Mouse (Mus musculus) testis, postnatal 10 days (tissue): ENCODE results near the gene Zic1.

Experiments used
- DNase-seq: peaks from one replicate; pipeline ENCODE4 v3.0.0; 2021; ENCODE audit warnings: low spot score

The Zic1 gene

DNA sequence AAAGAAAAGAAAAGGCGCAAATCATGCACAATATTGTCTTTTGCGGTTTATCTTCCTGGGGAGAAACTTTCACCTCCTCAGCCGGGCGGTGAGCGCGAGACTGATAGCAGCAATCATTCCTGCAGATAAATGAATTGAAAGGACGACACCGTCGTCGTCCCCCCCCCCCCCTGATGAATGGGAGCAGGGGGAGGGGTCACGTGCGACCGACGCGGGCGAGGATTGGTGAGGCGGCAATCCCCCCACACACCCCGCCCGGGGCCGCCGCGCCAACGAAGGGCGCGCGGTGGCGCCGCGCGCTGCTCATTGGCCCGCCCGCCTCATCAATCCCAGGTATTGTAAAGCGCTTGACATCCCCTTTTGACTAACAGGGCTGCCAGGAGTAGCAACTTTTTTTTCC, at the start of gene Zic1:
Gene Zic1, minus strand, starts transcription at position 147 of the 400 bp plus-strand sequence.
- no peak for DNase-seq

DNA sequence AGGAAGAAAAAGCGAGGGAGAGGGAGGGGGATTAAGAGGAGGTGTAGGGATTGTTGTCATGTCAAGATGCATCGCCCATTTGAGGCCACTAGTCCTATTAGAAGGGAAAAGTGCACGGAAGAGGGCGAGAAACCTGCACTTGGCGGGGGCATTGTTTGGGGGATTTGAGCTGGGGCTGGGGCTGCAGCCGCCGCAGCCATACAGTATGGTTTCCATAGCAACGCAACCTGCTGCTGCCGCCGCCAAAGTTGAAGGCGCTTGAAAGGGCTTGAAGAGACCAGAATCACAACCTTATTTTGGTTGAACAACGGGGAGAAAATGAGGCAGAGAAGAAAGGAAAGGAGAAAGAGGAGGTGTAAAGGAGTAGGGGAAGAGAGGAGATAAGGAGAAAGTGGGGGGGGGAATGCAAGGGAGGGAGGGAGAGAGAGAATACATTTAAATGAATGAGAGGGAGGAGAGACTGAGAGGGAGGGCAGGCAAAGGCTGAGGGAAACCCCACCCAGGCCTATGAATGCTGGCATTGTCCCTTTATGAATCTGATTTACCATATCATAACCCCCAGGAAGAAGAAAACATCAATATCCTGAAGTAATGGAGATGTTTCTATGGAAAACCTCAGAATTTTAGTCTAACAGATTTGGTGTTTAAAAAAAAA, 48.5 kb upstream of the Zic1 start:
- DNase-seq: no peak

DNA sequence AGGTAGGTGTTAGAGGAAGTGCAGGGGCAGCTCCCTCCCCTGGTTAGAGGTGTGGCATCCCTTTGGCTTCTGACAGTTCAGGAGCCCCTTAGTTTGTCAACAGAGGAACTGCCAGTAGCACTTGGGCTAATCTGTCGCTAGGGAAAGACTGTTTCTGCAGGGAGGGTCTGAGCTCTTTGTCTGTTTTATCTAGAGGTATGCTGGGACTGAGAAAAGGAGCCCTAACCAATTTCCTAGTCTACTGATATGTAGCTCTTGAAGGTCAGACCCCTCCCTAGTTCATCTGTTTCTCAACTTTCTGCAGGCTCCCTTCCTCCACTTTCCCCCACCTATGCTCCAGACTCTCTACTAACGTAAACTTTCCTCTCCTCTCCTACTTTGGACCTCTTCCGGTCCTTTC, 44.2 kb upstream of the Zic1 start:
- DNase-seq: no peak

DNA sequence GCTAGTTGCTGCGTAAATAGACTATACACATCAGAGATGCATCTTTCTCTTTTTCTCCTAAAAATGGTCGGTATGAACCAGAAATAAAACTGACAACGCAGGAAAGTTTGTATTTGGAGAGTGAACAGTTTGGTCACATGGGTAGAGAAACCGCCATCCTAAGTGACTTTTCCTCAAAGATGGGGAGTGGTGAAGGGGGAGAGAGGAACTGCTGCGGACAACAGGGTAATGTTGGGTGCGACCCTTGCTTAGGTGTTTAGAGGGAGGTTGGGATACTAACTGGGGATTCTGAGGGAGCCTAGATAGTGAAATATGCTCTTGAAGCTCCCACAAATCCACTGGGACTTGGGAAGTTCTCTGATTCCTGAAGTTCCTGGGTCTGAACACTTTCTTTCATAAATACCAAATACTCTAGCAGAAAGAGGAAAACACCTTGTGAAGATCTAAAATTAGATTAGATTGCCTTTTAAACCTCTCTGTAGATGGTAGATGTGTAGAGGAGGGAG, 40.7 kb upstream of the Zic1 start:
- DNase-seq: no peak

- DNase-seq: no peak
These were observed 40.2 kb upstream of the Zic1 start for GRCm38 (mm10) chr9:91405753-91406178.

- DNase-seq: no peak
These were observed 39.5 kb upstream of the Zic1 start for GRCm38 (mm10) chr9:91404905-91405752.

DNA sequence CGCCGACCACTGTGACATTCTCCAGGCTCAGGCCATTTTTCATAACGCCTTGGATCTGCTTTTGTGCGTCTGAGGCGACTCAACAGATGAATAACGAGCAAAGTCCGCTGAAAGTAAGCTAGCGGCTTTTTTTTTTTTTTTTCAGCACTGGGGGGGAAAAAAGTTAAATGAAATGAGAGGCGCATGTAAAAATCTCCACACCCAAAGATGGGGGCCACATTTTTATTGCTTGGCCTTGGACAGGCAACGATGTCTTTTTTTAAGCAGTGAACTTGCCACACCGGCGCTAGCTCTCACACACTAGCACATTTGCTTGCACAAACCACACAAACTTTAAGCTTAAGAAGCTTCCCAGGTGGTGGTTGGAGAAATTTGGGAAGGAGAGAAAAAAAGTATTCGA, 38.6 kb upstream of the Zic1 start:
- DNase-seq: no peak

- DNase-seq: no peak
These were observed 35.9 kb upstream of the Zic1 start for GRCm38 (mm10) chr9:91401471-91401870.

GRCm38 (mm10) chr9:91400482-91401093, 35.0 kb upstream of the Zic1 start:
- no peak for DNase-seq

DNA sequence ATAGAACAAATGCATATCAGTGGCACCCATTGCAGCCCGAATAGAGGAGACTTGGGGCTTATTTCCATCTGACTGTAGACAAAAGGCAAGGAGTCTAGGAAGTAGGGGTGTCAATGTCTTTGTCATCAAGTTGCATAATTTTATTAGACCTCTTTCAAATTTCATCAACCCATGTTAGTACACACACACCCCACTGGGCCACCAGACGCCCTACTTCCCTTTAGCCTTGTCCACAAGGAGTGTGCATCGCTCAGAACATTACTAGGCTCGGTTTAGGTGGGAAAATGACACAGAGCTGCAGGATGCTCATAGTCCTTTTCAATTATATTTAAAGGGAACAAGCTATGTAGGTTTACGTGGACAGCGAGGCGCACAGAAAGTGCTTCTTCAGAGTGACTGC, 34.4 kb upstream of the Zic1 start:
- DNase-seq: no peak

GRCm38 (mm10) chr9:91395066-91395772, 29.6 kb upstream of the Zic1 start:
- no peak for DNase-seq

DNA sequence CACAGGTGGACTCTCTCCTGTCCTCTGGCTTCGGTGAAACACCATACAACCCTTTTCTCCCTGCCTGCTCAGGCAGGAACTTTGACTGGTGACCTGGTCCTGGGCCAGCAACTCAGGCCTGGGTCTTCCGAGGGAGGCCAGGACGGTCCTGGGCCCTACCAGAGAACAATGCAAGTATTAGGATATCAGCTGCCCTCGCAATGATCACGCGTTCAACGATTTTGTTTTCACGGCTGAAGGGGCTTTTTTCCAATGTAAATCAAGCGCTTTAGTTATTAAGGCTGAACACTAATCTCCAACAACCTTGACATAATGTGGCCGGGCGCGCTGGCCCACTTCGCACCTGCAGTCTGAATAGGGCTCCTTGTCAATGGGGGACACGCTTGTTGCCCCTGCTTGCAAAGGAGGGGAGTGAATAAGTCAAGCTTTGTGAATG, 28.6 kb upstream of the Zic1 start:
- no peak for DNase-seq

DNA sequence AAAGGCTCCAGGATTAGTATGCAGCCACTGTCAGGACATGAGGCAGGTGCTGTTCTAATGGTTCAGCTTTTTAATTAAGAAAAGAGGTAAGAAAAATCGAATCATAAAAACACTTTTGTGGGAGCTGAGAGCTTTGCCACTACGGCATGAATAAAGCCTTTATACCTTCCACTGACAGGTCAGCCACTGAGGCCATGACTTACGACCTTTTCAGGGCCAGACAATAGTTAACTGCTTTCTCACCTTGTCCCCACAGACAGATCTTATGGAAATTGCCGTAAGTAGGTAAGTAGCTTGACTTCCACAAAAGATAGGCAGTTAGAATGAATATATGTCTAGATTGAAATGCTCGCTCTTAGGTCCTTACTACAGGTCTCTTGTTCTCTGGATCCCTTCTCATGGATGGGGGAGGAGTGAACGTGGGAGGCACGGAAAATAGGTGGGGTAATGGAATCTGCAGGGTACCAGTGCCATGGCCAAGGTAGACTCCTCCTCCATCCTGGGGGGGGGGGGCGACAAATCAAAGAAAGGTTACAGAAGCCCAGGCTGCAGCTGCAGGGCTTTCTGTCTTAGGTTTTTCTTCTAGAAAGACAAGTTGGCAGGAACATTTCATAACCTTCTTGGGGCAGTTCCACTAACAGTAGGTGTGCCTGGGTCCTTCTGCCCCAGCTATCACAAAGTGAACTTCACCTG, 27.9 kb upstream of the Zic1 start:
- no peak for DNase-seq

DNA sequence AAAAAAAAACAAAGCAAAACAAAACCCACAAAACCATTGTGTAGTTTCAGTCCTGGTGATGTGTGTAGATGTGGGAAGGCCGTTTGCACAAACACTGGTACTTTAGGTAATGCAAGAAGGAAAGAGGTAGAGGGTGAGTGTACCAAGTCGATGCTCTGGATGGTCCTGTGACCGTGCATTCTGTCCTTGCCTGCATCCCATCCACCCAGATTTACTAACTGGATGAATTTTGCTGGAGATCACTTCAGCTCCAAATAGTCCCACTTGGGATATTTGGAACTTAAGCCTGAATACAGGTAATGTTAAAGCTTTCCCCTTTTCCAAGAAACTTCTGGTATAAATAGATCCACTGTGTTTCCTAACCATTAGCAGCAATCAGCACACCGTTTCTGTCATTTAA, 22.6 kb upstream of the Zic1 start:
- no peak for DNase-seq

GRCm38 (mm10) chr9:91387740-91388080, 22.1 kb upstream of the Zic1 start:
- no peak for DNase-seq

- no peak for DNase-seq
These were observed 21.5 kb upstream of the Zic1 start for GRCm38 (mm10) chr9:91386891-91387739.

- no peak for DNase-seq
These were observed 20.9 kb upstream of the Zic1 start for GRCm38 (mm10) chr9:91386502-91386890.

GRCm38 (mm10) chr9:91385561-91386430, 20.2 kb upstream of the Zic1 start:
- no peak for DNase-seq

DNA sequence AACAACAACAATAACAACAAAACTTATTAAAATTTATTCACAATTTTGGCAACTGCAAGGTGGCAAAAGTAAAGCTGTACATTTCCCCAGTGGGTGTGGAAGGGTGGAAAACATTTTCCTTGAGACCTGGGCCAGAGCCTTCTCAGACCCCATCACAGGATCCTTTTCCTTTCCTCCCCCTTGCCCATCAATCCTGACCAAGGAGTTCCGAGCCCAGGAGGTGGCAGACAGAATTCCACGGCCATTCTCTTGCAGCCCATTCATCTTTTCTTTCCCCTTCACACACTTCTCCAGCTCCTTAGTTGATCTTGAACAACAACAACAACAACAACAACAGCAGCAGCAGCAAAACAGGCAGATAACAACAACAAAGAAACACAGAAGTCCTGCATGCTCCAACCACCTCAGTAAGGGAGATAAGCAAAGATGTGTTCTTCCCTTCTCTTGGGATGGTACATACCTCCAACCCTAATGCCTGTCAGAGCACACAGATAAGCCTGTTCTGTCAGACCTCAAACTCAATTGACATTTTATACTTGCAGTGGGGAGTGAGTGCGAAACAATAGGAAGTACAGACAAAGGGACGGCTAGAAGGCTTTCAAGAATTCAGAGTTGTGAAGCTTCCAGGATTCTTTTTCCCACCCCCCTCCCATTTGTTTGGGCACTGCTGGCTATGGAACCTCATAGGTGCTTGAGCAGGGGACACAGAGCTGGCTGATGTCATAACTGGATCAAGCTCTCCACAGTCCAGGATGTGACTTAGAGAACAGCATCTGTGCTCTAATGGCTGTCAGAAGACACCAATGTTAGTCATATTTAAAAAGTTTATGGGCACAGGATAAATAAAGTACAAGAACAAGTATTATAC, 19.3 kb upstream of the Zic1 start:
- DNase-seq: no peak
